Mouse (Mus musculus) gonadal fat pad, adult 2 months (tissue): Measurements from ENCODE around the gene Hoxa4. TPM values are rescaled to one million over a fixed set of nuclear protein-coding genes. Genes with fewer than 3 reads are reported as not detected.

ENCODE experiments used
- DNase-seq: peaks from one replicate; pipeline ENCODE4 v3.0.0-alpha.2; 2012; ENCODE audit warnings: low read depth
- polyA plus RNA-seq: library from polyadenylated mRNA; depleted of rRNA; stranded (reverse); fragments of >200 nt; gene quantifications from 2 replicates; pipeline ENCODE4 v1.2.3, GENCODE M21; 2012

The Hoxa4 gene
- polyA plus RNA-seq, 1 experiment = 3.1 TPM

GRCm38 (mm10) chr6:52216691-52217458 lies 25.3 kb upstream of the Hoxa4 start:
- DNase-seq = no peak

GRCm38 (mm10) chr6:52215771-52216535 lies 24.4 kb upstream of the Hoxa4 start:
- DNase-seq = no peak

- no peak for DNase-seq
Measured at GRCm38 (mm10) chr6:52215070-52215469, 23.5 kb upstream of the Hoxa4 start.

- DNase-seq = no peak
Measured at GRCm38 (mm10) chr6:52214271-52214670, 22.7 kb upstream of the Hoxa4 start.

- DNase-seq = no peak
Measured at GRCm38 (mm10) chr6:52213119-52213986, 21.8 kb upstream of the Hoxa4 start, which contains the start of the genes Hoxa3 and Gm28308. TSS of gene Hoxa3 (minus strand) at chr6:52213336. TSS of gene Gm28308 (minus strand) at chr6:52213339.

GRCm38 (mm10) chr6:52212556-52213118 lies 21.1 kb upstream of the Hoxa4 start:
- DNase-seq = no peak

GRCm38 (mm10) chr6:52211961-52212360 lies 20.4 kb upstream of the Hoxa4 start:
- DNase-seq = no peak

- DNase-seq = no peak
Measured at GRCm38 (mm10) chr6:52211170-52211935, 19.8 kb upstream of the Hoxa4 start.

GRCm38 (mm10) chr6:52209685-52210046 lies 18.1 kb upstream of the Hoxa4 start:
- no peak for DNase-seq

GRCm38 (mm10) chr6:52208868-52209684 lies 17.5 kb upstream of the Hoxa4 start:
- no peak for DNase-seq

GRCm38 (mm10) chr6:52208072-52208867 lies 16.7 kb upstream of the Hoxa4 start, which contains the start of gene Hoxa6:
TSS of gene Hoxa6 (minus strand) at chr6:52208722.
- no peak for DNase-seq

GRCm38 (mm10) chr6:52207684-52207976 lies 16.1 kb upstream of the Hoxa4 start:
- no peak for DNase-seq

GRCm38 (mm10) chr6:52206882-52207683 lies 15.5 kb upstream of the Hoxa4 start:
- DNase-seq = no peak

GRCm38 (mm10) chr6:52205638-52206621 lies 14.4 kb upstream of the Hoxa4 start:
- no peak for DNase-seq

- no peak for DNase-seq
Measured at GRCm38 (mm10) chr6:52205221-52205620, 13.7 kb upstream of the Hoxa4 start.

- no peak for DNase-seq
Measured at GRCm38 (mm10) chr6:52204050-52204752, 12.6 kb upstream of the Hoxa4 start, which contains the start of gene Hoxa5. TSS of gene Hoxa5 (minus strand) at chr6:52204587.
